ENCODE assay signal across 19 mouse cellular contexts in the genomic region with DNA sequence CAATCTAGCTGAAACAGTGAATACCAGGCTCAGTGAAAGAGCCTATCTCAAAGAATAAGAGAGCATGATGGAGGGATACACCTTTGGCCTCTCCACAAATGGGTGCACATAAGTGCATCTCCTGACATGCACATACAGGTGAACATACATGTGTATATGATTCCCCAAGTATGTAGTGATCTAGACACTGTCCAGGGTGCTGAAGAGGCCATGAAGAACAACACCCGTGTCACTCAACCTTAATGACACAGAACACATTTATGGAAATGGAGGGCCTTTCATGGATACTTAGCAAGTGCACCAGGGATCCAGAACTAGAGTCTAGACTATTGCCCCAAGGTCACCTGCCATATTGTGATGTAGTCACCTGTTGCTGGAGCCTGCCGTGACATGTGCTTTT. TPM values are rescaled to one million over a fixed set of nuclear protein-coding genes. Genes with fewer than 3 reads are reported as not detected.
DNase-seq lines count a peak whose midpoint lies in the region; ATAC-seq and TF ChIP-seq lines count a peak whose summit lies in the region.
"Had no signal": no experiment of that assay in that cellular context is flagged by ENCODE, and none has a peak within 500 bp of the region (broad histone marks: within the 10 kb centered on the region; RNA-seq: fewer than 3 reads in every experiment).

No protein-coding gene starts in this region.

- H3K4me3 ChIP-seq in embryonic facial prominence, embryonic 11.5 days (ENCODE audit: low read depth, low read length) = no peak overlapping the region
- no peak overlapping the region for H3K4me3 ChIP-seq in embryonic facial prominence, embryonic 10.5 days
- H3K4me3 ChIP-seq in layer of hippocampus, adult 2 months = no peak overlapping the region
- H3K4me3 ChIP-seq in MEL (ENCODE audit: control insufficient read depth in 1 of 2, insufficient read depth in 1 of 2, low read depth in 2 of 2, low read length in 2 of 2) = no peak overlapping the region
- no peak overlapping the region for H3K4me3 ChIP-seq in embryonic facial prominence, embryonic 14.5 days (ENCODE audit: low read depth, low read length)
- no peak overlapping the region for H3K4me3 ChIP-seq in midbrain, postnatal 0 days (ENCODE audit: low read depth, low read length)
- H3K4me3 ChIP-seq: midbrain, embryonic 15.5 days had no signal

- no peak for TF ChIP-seq CTCF in layer of hippocampus, adult 2 months (conservative IDR thresholded peaks at IDR 0.05)
- TF ChIP-seq CTCF in MEL (IDR thresholded peaks at IDR 0.05 in 2 of 3, conservative IDR thresholded peaks at IDR 0.05 in 1 of 3; ENCODE audit: control insufficient read depth in 1 of 3, insufficient read depth in 1 of 3, low read depth in 2 of 3, low read length in 3 of 3, poor library complexity in 1 of 3, severe bottlenecking in 1 of 3) = no peak
- no peak for TF ChIP-seq CTCF in midbrain, postnatal 0 days (IDR thresholded peaks at IDR 0.05)

- no peaks in the 10 kb centered on the region for H3K36me3 ChIP-seq in embryonic facial prominence, embryonic 11.5 days (replicated peaks; ENCODE audit: control insufficient read depth, insufficient read depth, low read depth, low read length)
- H3K36me3 ChIP-seq in embryonic facial prominence, embryonic 10.5 days (replicated peaks) = no peaks in the 10 kb centered on the region
- H3K36me3 ChIP-seq in MEL (ENCODE audit: control insufficient read depth in 1 of 2, insufficient read depth in 2 of 2, low read length in 2 of 2) = no peaks in the 10 kb centered on the region
- H3K36me3 ChIP-seq in embryonic facial prominence, embryonic 14.5 days (ENCODE audit: control insufficient read depth, insufficient read depth, low read length) = no peaks in the 10 kb centered on the region
- H3K36me3 ChIP-seq in midbrain, postnatal 0 days (ENCODE audit: insufficient read depth, low read length) = no peaks in the 10 kb centered on the region
- H3K36me3 ChIP-seq: G1E; midbrain, embryonic 15.5 days had no signal

- H3K27ac ChIP-seq in embryonic facial prominence, embryonic 11.5 days (replicated peaks; ENCODE audit: low read depth, low read length) = no peak overlapping the region
- no peak overlapping the region for H3K27ac ChIP-seq in embryonic facial prominence, embryonic 10.5 days (replicated peaks)
- peak overlapping the region; percentile 61 for H3K27ac ChIP-seq in layer of hippocampus, adult 2 months
- no peak overlapping the region for H3K27ac ChIP-seq in MEL (ENCODE audit: control insufficient read depth, low read depth, low read length)
- no peak overlapping the region for H3K27ac ChIP-seq in embryonic facial prominence, embryonic 14.5 days (replicated peaks; ENCODE audit: low read depth, low read length)
- H3K27ac ChIP-seq in midbrain, postnatal 0 days (ENCODE audit: low read depth, low read length) = no peak overlapping the region
- H3K27ac ChIP-seq: liver, embryonic 14.5 days; midbrain, embryonic 15.5 days had no signal

- 72% methylated on average over 2 of the region's 2 CpGs for WGBS in embryonic facial prominence, embryonic 11.5 days
- 91% methylated on average over 2 of the region's 2 CpGs for WGBS in embryonic facial prominence, embryonic 10.5 days
- WGBS in embryonic facial prominence, embryonic 14.5 days = 64% methylated on average over 2 of the region's 2 CpGs
- 80% methylated on average over 2 of the region's 2 CpGs for WGBS in midbrain, postnatal 0 days

- H3K4me2 ChIP-seq in embryonic facial prominence, embryonic 11.5 days (ENCODE audit: low read depth, low read length) = no peak overlapping the region
- no peak overlapping the region for H3K4me2 ChIP-seq in embryonic facial prominence, embryonic 14.5 days (ENCODE audit: low read depth, low read length)
- no peak overlapping the region for H3K4me2 ChIP-seq in midbrain, postnatal 0 days (ENCODE audit: low read depth, low read length, poor library complexity, severe bottlenecking)
- H3K4me2 ChIP-seq: heart, embryonic 11.5 days; midbrain, embryonic 15.5 days had no signal

- TF ChIP-seq RAD21 in MEL (IDR thresholded peaks at IDR 0.05; ENCODE audit: low read depth, low read length) = no peak

- TF ChIP-seq EP300 in MEL (IDR thresholded peaks at IDR 0.05; ENCODE audit: low read depth in 1 of 2, low read length in 2 of 2) = no peak

- no peak overlapping the region for H3K9ac ChIP-seq in embryonic facial prominence, embryonic 11.5 days (replicated peaks; ENCODE audit: low read length)
- no peak overlapping the region for H3K9ac ChIP-seq in MEL (ENCODE audit: control insufficient read depth, low read depth, low read length, poor library complexity, severe bottlenecking)
- H3K9ac ChIP-seq in embryonic facial prominence, embryonic 14.5 days (ENCODE audit: low read depth, low read length) = no peak overlapping the region
- H3K9ac ChIP-seq in midbrain, postnatal 0 days (replicated peaks; ENCODE audit: low read length, poor library complexity, severe bottlenecking) = no peak overlapping the region
- H3K9ac ChIP-seq: liver, embryonic 14.5 days; midbrain, embryonic 15.5 days had no signal

- no peaks in the 10 kb centered on the region for H3K79me2 ChIP-seq in MEL (ENCODE audit: control insufficient read depth, insufficient read depth, low read length, poor library complexity)

- ATAC-seq in embryonic facial prominence, embryonic 11.5 days (replicated peaks; ENCODE audit: insufficient number of reproducible peaks, low FRiP score, low TSS enrichment, low read depth) = no peak
- no peak for ATAC-seq in embryonic facial prominence, embryonic 14.5 days (ENCODE audit: low read depth)
- no peak for ATAC-seq in midbrain, postnatal 0 days (ENCODE audit: low FRiP score)
- ATAC-seq: midbrain, embryonic 15.5 days had no signal

- DNase-seq in embryonic facial prominence, embryonic 11.5 days (ENCODE audit: low spot score) = peak; percentile 60
- DNase-seq in embryonic facial prominence, embryonic 10.5 days (ENCODE audit: low spot score) = no peak
- no peak for DNase-seq in layer of hippocampus, adult 2 months (ENCODE audit: low spot score in 2 of 2)
- DNase-seq in layer of hippocampus, postnatal 25 days (ENCODE audit: extremely low spot score in 1 of 2, low spot score in 1 of 2) = no peak
- DNase-seq in MEL (ENCODE audit: low read depth, low spot score) = peak; percentile 20
- peak; percentile 44 for DNase-seq in embryonic facial prominence, embryonic 14.5 days (ENCODE audit: low spot score)
- no peak for DNase-seq in gastrocnemius, postnatal 10 days
- no peak for DNase-seq in midbrain, postnatal 0 days (ENCODE audit: low spot score)
- DNase-seq: adrenal gland, postnatal 36 days; cerebellum, postnatal 14 days; gastrocnemius, postnatal 25 days; kidney, adult 8-10 months had no signal

- no peak for TF ChIP-seq POLR2A in MEL (IDR thresholded peaks at IDR 0.05; ENCODE audit: control insufficient read depth in 1 of 2, insufficient read depth in 1 of 2, low read depth in 1 of 2, low read length in 2 of 2, poor library complexity in 1 of 2)

- H3K27me3 ChIP-seq in embryonic facial prominence, embryonic 11.5 days (ENCODE audit: control insufficient read depth, insufficient read depth, low read length) = no peaks in the 10 kb centered on the region
- no peaks in the 10 kb centered on the region for H3K27me3 ChIP-seq in embryonic facial prominence, embryonic 10.5 days (replicated peaks; ENCODE audit: low read depth, poor library complexity, severe bottlenecking)
- no peaks in the 10 kb centered on the region for H3K27me3 ChIP-seq in MEL (ENCODE audit: control insufficient read depth in 1 of 2, insufficient read depth in 2 of 2, low read length in 2 of 2)
- no peaks in the 10 kb centered on the region for H3K27me3 ChIP-seq in embryonic facial prominence, embryonic 14.5 days (replicated peaks; ENCODE audit: control insufficient read depth, insufficient read depth, low read length)
- H3K27me3 ChIP-seq in midbrain, postnatal 0 days (ENCODE audit: insufficient read depth, low read length) = no peaks in the 10 kb centered on the region
- H3K27me3 ChIP-seq: midbrain, embryonic 15.5 days had no signal

- H3K4me1 ChIP-seq in embryonic facial prominence, embryonic 11.5 days (ENCODE audit: control insufficient read depth, insufficient read depth, low read length) = no peaks in the 10 kb centered on the region
- peaks cover 10% of the 10 kb centered on the region for H3K4me1 ChIP-seq in embryonic facial prominence, embryonic 10.5 days
- H3K4me1 ChIP-seq in MEL (ENCODE audit: control insufficient read depth in 1 of 2, insufficient read depth in 2 of 2, low read length in 2 of 2) = no peaks in the 10 kb centered on the region
- H3K4me1 ChIP-seq in embryonic facial prominence, embryonic 14.5 days (ENCODE audit: control insufficient read depth, insufficient read depth, low read length) = no peaks in the 10 kb centered on the region
- H3K4me1 ChIP-seq in midbrain, postnatal 0 days (ENCODE audit: insufficient read depth, low read length) = 0 out of 2 replicates have a peak, but pooled peaks cover 2% of the 10 kb centered on the region

- H3K9me3 ChIP-seq in embryonic facial prominence, embryonic 11.5 days (replicated peaks; ENCODE audit: control insufficient read depth, low read length) = no peaks in the 10 kb centered on the region
- no peaks in the 10 kb centered on the region for H3K9me3 ChIP-seq in embryonic facial prominence, embryonic 10.5 days
- no peaks in the 10 kb centered on the region for H3K9me3 ChIP-seq in MEL (replicated peaks; ENCODE audit: insufficient read depth, low read length)
- H3K9me3 ChIP-seq in embryonic facial prominence, embryonic 14.5 days (ENCODE audit: control insufficient read depth, low read length) = no peaks in the 10 kb centered on the region
- H3K9me3 ChIP-seq in midbrain, postnatal 0 days (ENCODE audit: low read length) = no peaks in the 10 kb centered on the region
- H3K9me3 ChIP-seq: G1E; midbrain, embryonic 15.5 days had no signal

TF ChIP-seq in MEL, 35 proteins besides CTCF, POLR2A, EP300 and RAD21 (continues in another document):
- TF ChIP-seq ETS1 (IDR thresholded peaks at IDR 0.05; ENCODE audit: low read depth, low read length) = no peak
- TF ChIP-seq RCOR1 (IDR thresholded peaks at IDR 0.05; ENCODE audit: low read depth, low read length) = no peak
- no peak for TF ChIP-seq MYC (IDR thresholded peaks at IDR 0.05; ENCODE audit: low read depth, low read length)
- no peak for TF ChIP-seq E2F4 (IDR thresholded peaks at IDR 0.05; ENCODE audit: borderline replicate concordance, low read depth, low read length)

RNA-seq across cellular contexts. Expression of gene Spata19, which starts 56.9 kb away (rescaled TPM):
- polyA plus RNA-seq in embryonic facial prominence, embryonic 11.5 days (2014; fragmentation: Nextera tagmentation; extraction: Ambion mirVana) = not detected in 2 replicates
- not detected in 2 replicates for polyA plus RNA-seq in embryonic facial prominence, embryonic 10.5 days (2016; fragmentation: Nextera tagmentation; extraction: Ambion mirVana)
- not detected for total RNA-seq in layer of hippocampus, adult 2 months (2021)
- total RNA-seq in layer of hippocampus, postnatal 25 days (2021) = not detected
- not detected in 2 replicates for total RNA-seq in MEL (2012; rRNA removed)
- not detected for polyA plus RNA-seq in MEL (2012; ENCODE audit: insufficient read depth in 1 of 2, insufficient read length in 2 of 2, low read depth in 1 of 2, low replicate concordance in 2 of 2, missing spikeins in 1 of 2)
- polyA plus RNA-seq in embryonic facial prominence, embryonic 14.5 days (2014; fragmentation: Nextera tagmentation; extraction: Ambion mirVana) = not detected in 2 replicates
- not detected for total RNA-seq in gastrocnemius, postnatal 10 days (2021)
- total RNA-seq in midbrain, postnatal 0 days (2014; rRNA removed) = not detected in 2 replicates
- polyA plus RNA-seq in midbrain, postnatal 0 days (2015; fragmentation: Nextera tagmentation; extraction: Ambion mirVana) = 0.38 and 0.49 TPM in 2 replicates
- total RNA-seq: adrenal gland, postnatal 36 days; gastrocnemius, postnatal 25 days; heart, postnatal 25 days had no signal
- polyA plus RNA-seq: C2C12; G1E; heart, embryonic 11.5 days; liver, embryonic 14.5 days; neural tube, embryonic 11.5 days had no signal

Comparison
In these comparisons a context has a peak if more than half of its experiments do, and no peak if none do; other contexts are left out.
1. DNase-seq: peak in embryonic facial prominence, embryonic 11.5 days (single experiment), MEL (single experiment) and embryonic facial prominence, embryonic 14.5 days (single experiment); none in embryonic facial prominence, embryonic 10.5 days (single experiment), layer of hippocampus, adult 2 months (0 of 2), layer of hippocampus, postnatal 25 days (0 of 2), gastrocnemius, postnatal 10 days (single experiment) and midbrain, postnatal 0 days (single experiment).